Mouse (Mus musculus) embryonic facial prominence, embryonic 15.5 days (tissue): ENCODE results near the gene Sap18b. TPM values are rescaled to one million over a fixed set of nuclear protein-coding genes. Genes with fewer than 3 reads are reported as not detected.

Experiments used
- ATAC-seq: fragments of 200-750 bp; cut with Nextera tagmentation; 2 replicates; pipeline ENCODE4 v1.8.0; 2017; ENCODE audit warnings: low read depth, moderate TSS enrichment; ENCODE audit not compliant: insufficient number of reproducible peaks, low FRiP score, low TSS enrichment
- H3K27ac ChIP-seq: fragments of 300-500 bp; sonication (generic); replicated peaks from 2 replicates; pipeline ENCODE4 v1.5.1; 2015; ENCODE audit warnings: mild to moderate bottlenecking, inconsistent platforms
- H3K27me3 ChIP-seq: fragments of 300-500 bp; sonication (generic); 2 replicates; pipeline ENCODE4 v1.6.1; 2015; ENCODE audit warnings: inconsistent platforms
- H3K36me3 ChIP-seq: fragments of 300-500 bp; sonication (generic); 2 replicates; pipeline ENCODE4 v1.6.1; 2015; ENCODE audit warnings: mild to moderate bottlenecking, inconsistent platforms
- H3K4me1 ChIP-seq: fragments of 300-500 bp; sonication (generic); 2 replicates; pipeline ENCODE4 v1.6.1; 2015; ENCODE audit warnings: inconsistent platforms
- H3K4me2 ChIP-seq: fragments of 300-500 bp; sonication (generic); replicated peaks from 2 replicates; pipeline ENCODE4 v1.6.1; 2015; ENCODE audit warnings: mild to moderate bottlenecking, inconsistent platforms
- H3K4me3 ChIP-seq: fragments of 300-500 bp; sonication (generic); replicated peaks from 2 replicates; pipeline ENCODE4 v1.5.1; 2015; ENCODE audit warnings: mild to moderate bottlenecking, inconsistent platforms
- H3K9ac ChIP-seq: fragments of 300-500 bp; sonication (generic); 2 replicates; pipeline ENCODE4 v1.6.1; 2015; ENCODE audit warnings: inconsistent platforms
- H3K9me3 ChIP-seq: fragments of 300-500 bp; sonication (generic); replicated peaks from 2 replicates; pipeline ENCODE4 v1.6.1; 2016; ENCODE audit warnings: inconsistent platforms
- WGBS: fragments of 180-500 bp; shearing (Covaris S2); methylation state at CpG from one replicate; pipeline ENCODE4 v1.1.7; 2015; 5-methylcytosine and 5-hydroxymethylcytosine counted together
- polyA plus RNA-seq: library from polyadenylated mRNA; unstranded; fragments of >200 nt; fragmentation: Nextera tagmentation; extraction: Ambion mirVana; gene quantifications from 2 replicates; pipeline ENCODE4 v1.2.1, GENCODE M21; 2015

The Sap18b gene
- polyA plus RNA-seq, 1 experiment from 2014 or later, result 322 TPM

GRCm38 (mm10) chr8:95822096-95822495 lies 3.0 kb upstream of the Sap18b start:
- Histone ChIP-seq H3K9ac (no peak overlapping the region), H3K27me3 (no peaks in the 10 kb centered on the region), H3K9me3 (no peaks in the 10 kb centered on the region), H3K4me3 (no peak overlapping the region), H3K36me3 (no peaks in the 10 kb centered on the region), H3K4me2 (no peak overlapping the region), H3K4me1 (no peaks in the 10 kb centered on the region), H3K27ac (no peak overlapping the region)
- ATAC-seq, result no peak
- WGBS, result 82% methylated on average over 5 of the region's 5 CpGs

DNA sequence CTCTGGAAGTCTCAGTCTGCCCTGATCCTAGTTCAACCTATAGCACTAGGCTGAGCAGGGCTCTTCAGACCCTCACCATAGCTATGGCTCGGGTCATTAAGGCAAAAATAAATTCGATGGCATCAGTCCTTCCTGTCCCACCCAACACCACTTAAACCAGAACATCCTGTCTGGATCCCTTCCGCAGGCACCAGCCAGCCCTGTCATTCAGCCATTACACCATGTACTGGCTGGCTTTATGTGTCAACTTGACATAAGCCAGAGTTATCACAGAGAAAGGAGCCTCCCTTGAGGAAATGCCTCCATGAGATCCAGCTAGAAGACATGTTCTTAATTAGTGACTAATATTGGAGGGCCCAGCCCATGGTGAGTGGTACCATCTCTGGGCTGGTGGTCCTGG lies 2.4 kb upstream of the Sap18b start:
- no peak for ATAC-seq
- 61% methylated on average over 3 of the region's 3 CpGs for WGBS
- no peaks in the 10 kb centered on the region for H3K27me3 ChIP-seq
- no peaks in the 10 kb centered on the region for H3K9me3 ChIP-seq
- no peak overlapping the region for H3K27ac ChIP-seq
- no peaks in the 10 kb centered on the region for H3K36me3 ChIP-seq
- H3K4me3 ChIP-seq, result no peak overlapping the region
- H3K9ac ChIP-seq, result no peak overlapping the region
- H3K4me1 ChIP-seq, result no peaks in the 10 kb centered on the region
- no peak overlapping the region for H3K4me2 ChIP-seq

DNA sequence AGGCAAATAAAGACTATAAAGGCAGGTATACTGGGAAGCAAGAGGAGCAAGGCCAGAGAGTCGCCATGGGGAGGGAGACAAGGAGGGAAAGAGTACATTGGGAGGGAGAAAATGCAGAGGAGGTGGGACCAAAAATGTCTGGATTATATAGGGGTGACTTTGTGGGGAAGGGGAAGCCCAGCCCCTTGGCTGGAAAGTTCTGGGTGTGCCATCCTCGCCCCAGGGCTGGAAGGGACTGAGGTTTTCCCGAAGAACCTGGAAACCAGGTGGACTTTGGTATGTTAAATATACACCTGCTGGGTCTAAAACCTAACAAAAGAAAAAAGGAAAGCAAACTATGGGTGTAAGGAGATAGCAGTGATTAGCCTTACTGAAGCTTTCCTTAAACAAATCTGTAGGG lies 5.0 kb downstream of the Sap18b start:
- Histone ChIP-seq H3K4me2 (no peak overlapping the region), H3K9ac (no peak overlapping the region), H3K27ac (no peak overlapping the region), H3K27me3 (no peaks in the 10 kb centered on the region), H3K4me3 (no peak overlapping the region), H3K9me3 (no peaks in the 10 kb centered on the region), H3K4me1 (peaks cover 14% of the 10 kb centered on the region), H3K36me3 (no peaks in the 10 kb centered on the region)
- WGBS, result 63% methylated on average over 3 of the region's 3 CpGs
- no peak for ATAC-seq

GRCm38 (mm10) chr8:95832603-95833434 lies 7.7 kb downstream of the Sap18b start:
- no peaks in the 10 kb centered on the region for H3K27me3 ChIP-seq
- peak overlapping the region; percentile 52 for H3K4me2 ChIP-seq
- no peak overlapping the region for H3K9ac ChIP-seq
- H3K36me3 ChIP-seq, result peaks cover 9% of the 10 kb centered on the region; the same call in 1 of the 2 replicates
- peak overlapping the region; percentile 40 for H3K4me3 ChIP-seq
- H3K4me1 ChIP-seq, result peaks cover 14% of the 10 kb centered on the region
- WGBS, result 15% methylated on average over 16 of the region's 16 CpGs
- no peak overlapping the region for H3K27ac ChIP-seq
- peak; percentile 44; the same call in 1 of the 2 replicates for ATAC-seq
- no peaks in the 10 kb centered on the region for H3K9me3 ChIP-seq

DNA sequence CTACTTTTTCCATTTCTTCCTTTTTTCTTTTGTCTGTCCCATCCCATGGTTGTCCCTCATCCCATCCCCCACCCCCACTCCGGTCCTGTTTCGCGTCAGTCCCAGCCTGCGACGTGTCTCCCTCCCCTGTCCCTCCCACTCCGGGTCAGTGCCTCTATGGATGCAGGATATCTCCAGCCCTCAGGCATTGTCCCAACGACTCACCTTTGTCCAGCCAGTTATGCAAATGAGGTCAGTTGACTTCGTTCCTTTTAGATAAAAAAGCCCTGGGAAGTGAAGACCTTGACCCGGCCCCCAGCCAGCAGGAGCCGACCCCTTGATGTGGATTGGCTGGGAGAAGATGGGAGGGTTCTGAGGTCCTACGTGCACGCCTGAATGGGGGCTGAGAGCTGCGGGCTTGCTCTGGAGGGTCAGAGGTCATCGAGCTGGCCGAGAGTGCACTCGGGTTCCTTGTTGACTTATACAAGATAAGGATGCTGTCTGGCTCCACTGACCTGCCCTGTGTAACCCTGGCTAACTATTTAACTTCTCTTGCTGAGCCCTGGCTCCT lies 8.4 kb downstream of the Sap18b start:
- H3K27me3 ChIP-seq, result no peaks in the 10 kb centered on the region
- H3K27ac ChIP-seq, result no peak overlapping the region

DNA sequence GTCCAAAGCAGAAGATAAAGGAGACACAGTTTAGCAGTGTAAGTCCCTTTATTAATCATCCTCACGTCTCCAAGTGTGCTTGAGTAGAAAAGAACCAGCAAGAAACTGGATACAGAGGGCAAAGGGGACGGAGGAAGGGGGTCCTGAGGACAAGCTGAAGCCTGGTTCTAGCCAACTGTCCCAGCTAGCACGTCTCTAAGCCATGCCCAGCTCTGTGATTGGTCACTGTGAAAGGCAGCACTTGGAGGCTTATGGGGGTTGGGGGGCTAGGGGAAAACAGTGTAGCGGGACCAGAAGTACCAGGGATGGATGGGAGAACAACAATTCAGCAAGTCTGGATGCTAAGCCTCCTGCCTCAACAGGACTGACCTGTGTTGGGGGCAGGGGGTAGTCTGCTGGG lies 10.7 kb downstream of the Sap18b start:
- Histone ChIP-seq H3K27ac (no peak overlapping the region), H3K9me3 (no peaks in the 10 kb centered on the region), H3K4me1 (peaks cover 14% of the 10 kb centered on the region), H3K4me3 (no peak overlapping the region), H3K9ac (no peak overlapping the region), H3K27me3 (no peaks in the 10 kb centered on the region), H3K4me2 (no peak overlapping the region), H3K36me3 (peaks cover 9% of the 10 kb centered on the region; the same call in 1 of the 2 replicates)
- WGBS, result 70% methylated on average over 4 of the region's 4 CpGs
- no peak for ATAC-seq

More for the DNA sequence above, 8.4 kb downstream of the Sap18b start:
- Histone ChIP-seq H3K4me1 (peaks cover 14% of the 10 kb centered on the region), H3K36me3 (peaks cover 9% of the 10 kb centered on the region; the same call in 1 of the 2 replicates), H3K9ac (peak overlapping the region; percentile 9; the same call in 1 of the 2 replicates), H3K9me3 (no peaks in the 10 kb centered on the region), H3K4me2 (peak overlapping the region; percentile 52), H3K4me3 (peak overlapping the region; percentile 40)
- WGBS, result 2% methylated on average over 16 of the region's 16 CpGs
- ATAC-seq, result no peak

DNA sequence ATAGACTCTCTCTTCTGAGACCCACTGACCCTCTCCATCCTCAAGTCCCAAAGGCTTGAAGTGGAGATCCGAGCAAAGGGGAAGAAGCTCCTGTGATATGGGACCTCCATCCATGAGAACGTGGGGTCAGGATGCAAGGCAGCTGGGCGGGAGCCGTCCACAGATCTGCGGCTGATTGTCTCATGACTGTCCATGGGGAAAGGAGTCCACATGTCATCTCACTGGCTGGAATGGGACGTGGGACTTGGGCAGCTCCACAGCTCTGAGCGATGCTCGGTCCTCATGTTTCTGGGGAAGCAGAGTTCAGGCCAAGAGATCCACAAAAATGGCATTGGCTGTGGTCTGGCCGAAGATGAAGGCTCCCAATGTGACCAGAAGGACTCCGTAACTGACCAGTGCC lies 12.1 kb downstream of the Sap18b start:
- WGBS, result 90% methylated on average over 10 of the region's 10 CpGs
- Histone ChIP-seq H3K9me3 (no peaks in the 10 kb centered on the region), H3K4me2 (no peak overlapping the region), H3K4me3 (no peak overlapping the region), H3K36me3 (peaks cover 16% of the 10 kb centered on the region), H3K9ac (no peak overlapping the region), H3K27ac (no peak overlapping the region), H3K4me1 (peaks cover 13% of the 10 kb centered on the region), H3K27me3 (no peaks in the 10 kb centered on the region)
- ATAC-seq, result no peak

- Histone ChIP-seq H3K4me1 (no peaks in the 10 kb centered on the region), H3K9me3 (no peaks in the 10 kb centered on the region), H3K4me2 (no peak overlapping the region), H3K4me3 (no peak overlapping the region), H3K9ac (no peak overlapping the region), H3K36me3 (peaks cover 29% of the 10 kb centered on the region), H3K27me3 (no peaks in the 10 kb centered on the region), H3K27ac (no peak overlapping the region)
- WGBS, result 97% methylated on average over 4 of the region's 4 CpGs
- ATAC-seq, result no peak
These were observed 14.1 kb downstream of the Sap18b start for GRCm38 (mm10) chr8:95839289-95839688.

GRCm38 (mm10) chr8:95841436-95841835 lies 16.3 kb downstream of the Sap18b start:
- Histone ChIP-seq H3K4me2 (no peak overlapping the region), H3K36me3 (peaks cover 40% of the 10 kb centered on the region), H3K27me3 (no peaks in the 10 kb centered on the region), H3K4me1 (no peaks in the 10 kb centered on the region), H3K27ac (no peak overlapping the region), H3K9ac (no peak overlapping the region), H3K4me3 (no peak overlapping the region), H3K9me3 (no peaks in the 10 kb centered on the region)
- WGBS, result 91% methylated on average over 15 of the region's 15 CpGs
- no peak for ATAC-seq

GRCm38 (mm10) chr8:95843968-95844367 lies 18.8 kb downstream of the Sap18b start:
- no peaks in the 10 kb centered on the region for H3K9me3 ChIP-seq
- H3K4me2 ChIP-seq, result no peak overlapping the region
- ATAC-seq, result no peak
- no peak overlapping the region for H3K4me3 ChIP-seq
- H3K4me1 ChIP-seq, result no peaks in the 10 kb centered on the region
- H3K9ac ChIP-seq, result no peak overlapping the region
- H3K27me3 ChIP-seq, result no peaks in the 10 kb centered on the region
- WGBS, result 86% methylated on average over 6 of the region's 6 CpGs
- no peak overlapping the region for H3K27ac ChIP-seq
- peaks cover 37% of the 10 kb centered on the region for H3K36me3 ChIP-seq

- Histone ChIP-seq H3K4me1 (no peaks in the 10 kb centered on the region), H3K36me3 (peaks cover 37% of the 10 kb centered on the region), H3K4me2 (no peak overlapping the region), H3K27me3 (no peaks in the 10 kb centered on the region), H3K9me3 (no peaks in the 10 kb centered on the region), H3K9ac (no peak overlapping the region), H3K27ac (no peak overlapping the region), H3K4me3 (no peak overlapping the region)
- WGBS, result 84% methylated on average over 7 of the region's 7 CpGs
- ATAC-seq, result no peak
These were observed 19.9 kb downstream of the Sap18b start for GRCm38 (mm10) chr8:95845026-95845425.
